Mouse (Mus musculus) embryonic facial prominence, embryonic 14.5 days (tissue): Measurements from ENCODE around the gene Rarb. TPM values are rescaled to one million over a fixed set of nuclear protein-coding genes. Genes with fewer than 3 reads are reported as not detected.
"Not testable (repeated sequence)": the region's sequence is repeated elsewhere in the genome, so short reads cannot be mapped to it uniquely, and the experiment has no call there.

ENCODE experiments used
- ATAC-seq: fragments of 200-750 bp; cut with Nextera tagmentation; 2 replicates; pipeline ENCODE4 v1.8.0; 2017; ENCODE audit warnings: low read depth, moderate number of reproducible peaks, moderate TSS enrichment
- DNase-seq: peaks from one replicate; pipeline ENCODE4 v3.0.0-alpha.2; 2015; ENCODE audit warnings: low spot score
- H3K27ac ChIP-seq: fragments of 300-500 bp; sonication (generic); replicated peaks from 2 replicates; pipeline ENCODE4 v1.5.1; 2014; ENCODE audit warnings: low read depth, mild to moderate bottlenecking, low read length, moderate library complexity
- H3K27me3 ChIP-seq: fragments of 300-500 bp; sonication (generic); replicated peaks from 2 replicates; pipeline ENCODE4 v1.6.1; 2014; ENCODE audit warnings: low read length; ENCODE audit not compliant: control insufficient read depth, insufficient read depth
- H3K36me3 ChIP-seq: fragments of 300-500 bp; sonication (generic); 2 replicates; pipeline ENCODE4 v1.6.1; 2014; ENCODE audit warnings: low read length, mixed read lengths; ENCODE audit not compliant: control insufficient read depth, insufficient read depth
- H3K4me1 ChIP-seq: fragments of 300-500 bp; sonication (generic); 2 replicates; pipeline ENCODE4 v1.6.1; 2014; ENCODE audit warnings: antibody characterized with exemption, low read length; ENCODE audit not compliant: control insufficient read depth, insufficient read depth
- H3K4me2 ChIP-seq: fragments of 300-500 bp; sonication (generic); 2 replicates; pipeline ENCODE4 v1.6.1; 2014; ENCODE audit warnings: low read depth, mild to moderate bottlenecking, low read length, moderate library complexity, mixed read lengths
- H3K4me3 ChIP-seq: fragments of 300-500 bp; sonication (generic); 2 replicates; pipeline ENCODE4 v1.5.1; 2014; ENCODE audit warnings: low read depth, mild to moderate bottlenecking, low read length
- H3K9ac ChIP-seq: fragments of 300-500 bp; sonication (generic); 2 replicates; pipeline ENCODE4 v1.6.1; 2014; ENCODE audit warnings: low read depth, mild to moderate bottlenecking, low read length, moderate library complexity, mixed read lengths
- H3K9me3 ChIP-seq: fragments of 300-500 bp; sonication (generic); 2 replicates; pipeline ENCODE4 v1.6.1; 2016; ENCODE audit warnings: low read length; ENCODE audit not compliant: control insufficient read depth
- WGBS: fragments of 180-500 bp; shearing (Covaris S2); extraction: QIAGEN DNeasy Blood & Tissue Kit; methylation state at CpG from one replicate; pipeline ENCODE4 v1.1.7; 2014; 5-methylcytosine and 5-hydroxymethylcytosine counted together
- polyA plus RNA-seq: library from polyadenylated mRNA; unstranded; fragments of >200 nt; fragmentation: Nextera tagmentation; extraction: Ambion mirVana; gene quantifications from 2 replicates; pipeline ENCODE4 v1.2.1, GENCODE M21; 2014

The Rarb gene
- polyA plus RNA-seq, 1 experiment from 2014 or later: 15.8 TPM

DNA sequence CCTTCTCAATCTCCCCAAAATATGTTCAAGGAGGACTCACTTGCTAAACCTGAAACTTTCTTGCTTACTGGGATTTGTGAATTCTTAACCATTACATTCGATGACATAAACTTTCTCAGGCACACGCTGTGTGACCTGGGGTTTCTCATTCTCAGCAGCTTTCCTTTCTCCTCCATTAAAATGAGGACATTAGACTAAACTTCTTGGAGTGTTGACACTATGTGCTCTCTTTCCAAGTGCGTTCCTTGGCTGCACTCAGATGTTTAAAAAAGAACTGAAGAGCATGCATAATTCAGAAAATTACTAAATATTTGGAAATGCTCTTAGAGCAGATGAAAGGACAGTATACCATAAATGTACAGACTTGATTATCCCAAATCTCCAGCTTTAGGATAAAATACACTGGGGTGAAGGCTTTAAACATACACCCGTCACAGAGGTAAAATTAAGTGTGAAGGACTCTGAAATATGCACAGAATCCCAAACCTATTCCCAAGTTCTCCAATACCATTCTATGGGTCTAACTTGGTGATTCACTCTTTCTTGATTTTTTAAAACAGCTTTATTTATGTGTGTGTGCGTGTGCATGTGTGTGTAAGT lies 36.9 kb downstream of the Rarb start:
- Histone ChIP-seq H3K9ac (no peak overlapping the region), H3K4me3 (no peak overlapping the region), H3K4me2 (no peak overlapping the region), H3K9me3 (no peaks in the 10 kb centered on the region), H3K36me3 (no peaks in the 10 kb centered on the region), H3K27ac (no peak overlapping the region), H3K27me3 (no peaks in the 10 kb centered on the region), H3K4me1 (no peaks in the 10 kb centered on the region)
- WGBS: 73% methylated on average over 5 of the region's 5 CpGs
- DNase-seq: no peak
- ATAC-seq: no peak

DNA sequence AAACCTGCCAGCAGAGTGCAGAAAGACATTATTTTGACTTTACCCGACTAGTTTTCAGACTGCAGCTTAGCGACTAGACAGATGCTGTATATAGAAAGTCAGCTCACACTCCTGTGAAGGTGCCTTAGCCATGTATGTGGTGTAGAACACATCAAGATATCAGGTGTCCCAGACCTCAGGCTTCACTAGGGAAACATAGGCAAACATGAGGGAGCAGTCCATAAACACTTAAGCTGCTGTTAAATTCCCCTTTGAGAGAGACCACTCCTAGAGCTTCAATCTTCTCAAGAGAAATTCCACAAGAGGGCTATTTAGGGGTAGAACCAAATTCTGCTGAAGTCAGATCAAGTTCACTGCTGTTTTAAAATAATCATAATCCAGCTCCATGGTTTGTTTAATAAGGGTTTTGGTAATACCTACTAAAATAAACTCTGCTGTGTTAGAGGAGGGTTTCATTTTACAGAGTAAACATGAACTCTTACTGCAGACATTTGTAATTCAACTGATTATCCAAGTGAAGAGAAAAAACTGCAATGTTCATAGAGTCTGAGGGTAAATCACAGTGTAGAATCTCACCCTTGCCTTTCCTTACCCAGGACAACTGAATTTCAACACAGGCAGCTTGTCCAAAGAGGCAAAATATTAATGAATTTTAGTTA lies 42.1 kb downstream of the Rarb start:
- H3K9ac ChIP-seq: no peak overlapping the region
- H3K27ac ChIP-seq: no peak overlapping the region
- no peaks in the 10 kb centered on the region for H3K4me1 ChIP-seq
- no peaks in the 10 kb centered on the region for H3K36me3 ChIP-seq
- WGBS: 42% methylated on average over 2 of the region's 2 CpGs
- H3K9me3 ChIP-seq: no peaks in the 10 kb centered on the region
- DNase-seq (peak; percentile 72), ATAC-seq (peak; percentile 89)
- H3K4me3 ChIP-seq: no peak overlapping the region
- H3K4me2 ChIP-seq: no peak overlapping the region
- no peaks in the 10 kb centered on the region for H3K27me3 ChIP-seq

DNA sequence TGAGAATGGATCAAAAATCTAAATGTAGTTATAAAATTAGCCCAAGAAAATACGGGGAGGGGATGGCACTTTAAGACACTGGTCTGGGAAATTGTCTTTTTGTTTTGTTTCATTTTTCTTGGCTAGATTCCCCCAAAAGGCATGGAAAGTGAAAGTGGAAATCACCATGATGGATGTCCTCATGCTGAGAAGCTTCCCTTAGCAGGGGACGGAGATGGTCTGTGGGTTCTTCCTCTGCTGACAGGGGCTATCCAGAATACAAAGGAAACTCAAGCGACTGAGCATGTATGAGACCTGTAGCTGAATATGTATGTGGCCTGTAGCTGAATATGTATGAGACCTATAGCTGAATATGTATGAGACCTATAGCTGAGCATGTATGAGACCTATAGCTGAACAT lies 46.0 kb downstream of the Rarb start:
- Histone ChIP-seq H3K9me3 (no peaks in the 10 kb centered on the region), H3K4me2 (no peak overlapping the region), H3K27me3 (no peaks in the 10 kb centered on the region), H3K36me3 (no peaks in the 10 kb centered on the region), H3K27ac (no peak overlapping the region), H3K4me1 (no peaks in the 10 kb centered on the region), H3K9ac (no peak overlapping the region), H3K4me3 (no peak overlapping the region)
- WGBS: 80% methylated on average over 3 of the region's 3 CpGs
- DNase-seq (no peak), ATAC-seq (no peak)

DNA sequence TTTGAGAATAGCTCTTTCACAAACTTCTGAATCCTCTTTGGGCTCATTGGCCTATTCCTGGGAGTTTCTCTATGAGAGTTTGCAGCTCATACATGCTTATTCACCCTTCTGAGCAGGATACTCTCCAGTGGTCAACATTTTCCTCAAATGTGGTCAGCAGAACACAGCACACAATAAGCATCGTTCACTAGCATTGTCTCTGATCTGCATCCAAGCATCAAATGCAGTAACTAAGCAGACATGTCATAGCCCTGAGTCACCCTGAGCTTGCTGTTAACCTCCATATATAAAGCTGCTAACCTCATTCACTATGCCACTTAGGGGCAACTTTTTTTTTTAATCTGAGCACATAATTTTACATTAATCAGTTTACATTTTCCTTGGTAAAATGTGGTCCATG lies 53.1 kb downstream of the Rarb start:
- DNase-seq (no peak), ATAC-seq (no peak)
- H3K27me3 ChIP-seq: no peaks in the 10 kb centered on the region
- H3K9ac ChIP-seq: no peak overlapping the region
- H3K9me3 ChIP-seq: no peaks in the 10 kb centered on the region
- H3K27ac ChIP-seq: no peak overlapping the region
- no peaks in the 10 kb centered on the region for H3K4me1 ChIP-seq
- no peak overlapping the region for H3K4me3 ChIP-seq
- no peak overlapping the region for H3K4me2 ChIP-seq
- H3K36me3 ChIP-seq: no peaks in the 10 kb centered on the region
- 79% methylated on average over 1 of the region's 1 CpGs for whole genome bisulfite sequencing

DNA sequence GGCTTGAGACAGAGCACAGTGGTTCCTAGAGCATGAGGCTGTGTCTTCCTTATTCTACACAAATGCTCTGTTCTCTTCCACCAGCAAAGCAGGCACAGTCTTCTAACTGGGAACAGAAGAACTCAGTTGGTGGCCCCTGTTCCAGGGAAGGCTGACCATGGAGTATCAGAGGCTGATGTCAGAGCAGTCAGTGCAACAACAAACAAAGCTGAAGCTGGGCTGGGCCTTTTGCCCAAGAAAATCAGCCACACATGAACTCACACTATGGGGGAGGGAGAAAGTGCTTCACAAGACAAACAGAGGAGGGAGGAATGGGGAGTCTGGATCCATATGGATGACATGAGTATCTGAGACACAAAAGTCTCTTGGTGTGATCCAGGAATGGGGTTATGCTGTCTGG lies 56.2 kb downstream of the Rarb start:
- no peak overlapping the region for H3K27ac ChIP-seq
- H3K4me1 ChIP-seq: no peaks in the 10 kb centered on the region
- DNase-seq (peak; percentile 56), ATAC-seq (no peak)
- H3K4me2 ChIP-seq: no peak overlapping the region
- H3K9me3 ChIP-seq: no peaks in the 10 kb centered on the region
- no peak overlapping the region for H3K4me3 ChIP-seq
- H3K27me3 ChIP-seq: no peaks in the 10 kb centered on the region
- H3K36me3 ChIP-seq: no peaks in the 10 kb centered on the region
- H3K9ac ChIP-seq: no peak overlapping the region

DNA sequence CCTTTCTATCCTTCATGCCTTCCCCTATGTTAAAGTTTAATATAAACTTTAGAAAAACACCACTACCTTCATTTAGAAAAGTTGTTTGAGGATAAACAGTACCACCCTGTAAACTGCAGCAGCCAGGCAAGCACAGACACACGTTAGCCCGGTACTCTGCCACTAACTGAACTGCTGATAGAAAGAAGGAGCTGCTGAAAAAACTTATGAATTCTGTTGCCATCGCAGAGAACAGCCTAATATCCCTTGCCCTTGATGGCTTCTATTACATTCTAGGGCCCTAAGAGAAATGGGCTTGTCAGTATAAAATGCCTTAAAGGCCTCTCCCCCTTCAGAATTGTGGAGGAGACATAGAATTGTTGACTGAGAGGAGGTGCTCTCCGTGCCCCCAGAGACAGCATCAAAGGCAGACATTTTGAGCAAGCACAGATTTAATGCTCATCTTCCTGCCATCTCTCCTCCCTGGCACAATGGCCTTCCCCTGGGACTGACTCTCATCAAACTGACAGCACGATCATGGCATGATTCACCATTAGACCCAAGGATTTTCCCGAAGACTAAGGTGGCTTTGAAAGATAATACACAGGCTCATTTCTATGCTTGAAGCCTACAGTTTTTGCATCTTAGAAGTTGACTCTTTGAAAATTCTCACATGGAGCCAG lies 60.1 kb downstream of the Rarb start:
- no peak for DNase-seq
- Histone ChIP-seq H3K4me3 (no peak overlapping the region), H3K27ac (no peak overlapping the region), H3K9ac (no peak overlapping the region), H3K27me3 (no peaks in the 10 kb centered on the region), H3K4me2 (no peak overlapping the region), H3K9me3 (no peaks in the 10 kb centered on the region), H3K4me1 (no peaks in the 10 kb centered on the region; the same call in 1 of the 2 replicates), H3K36me3 (no peaks in the 10 kb centered on the region)
- WGBS: 62% methylated on average over 6 of the region's 6 CpGs
- ATAC-seq: no peak

DNA sequence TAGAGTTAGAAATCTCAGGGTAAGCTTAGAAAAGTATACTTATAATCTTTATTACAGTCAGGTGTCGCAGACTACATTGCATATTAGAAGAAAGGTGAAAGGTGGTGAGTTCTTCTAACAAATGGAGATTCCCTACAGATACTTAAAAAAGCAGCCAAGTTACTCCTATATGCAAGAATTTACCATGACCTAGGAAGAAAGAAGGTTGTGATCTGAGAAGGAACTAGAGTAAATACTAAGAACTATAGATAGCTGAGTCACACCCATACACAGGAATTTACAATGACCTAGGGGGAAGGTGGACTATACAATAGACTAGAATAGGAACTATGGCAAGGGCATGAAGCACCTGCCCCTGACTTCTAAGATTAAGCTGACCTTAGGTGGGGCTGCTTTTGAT lies 63.4 kb downstream of the Rarb start:
- WGBS: 96% methylated on average over 1 of the region's 1 CpGs
- not testable (repeated sequence) for H3K27me3 ChIP-seq, H3K9me3 ChIP-seq, DNase-seq, H3K9ac ChIP-seq, ATAC-seq, H3K36me3 ChIP-seq, H3K27ac ChIP-seq, H3K4me1 ChIP-seq, H3K4me3 ChIP-seq, H3K4me2 ChIP-seq

DNA sequence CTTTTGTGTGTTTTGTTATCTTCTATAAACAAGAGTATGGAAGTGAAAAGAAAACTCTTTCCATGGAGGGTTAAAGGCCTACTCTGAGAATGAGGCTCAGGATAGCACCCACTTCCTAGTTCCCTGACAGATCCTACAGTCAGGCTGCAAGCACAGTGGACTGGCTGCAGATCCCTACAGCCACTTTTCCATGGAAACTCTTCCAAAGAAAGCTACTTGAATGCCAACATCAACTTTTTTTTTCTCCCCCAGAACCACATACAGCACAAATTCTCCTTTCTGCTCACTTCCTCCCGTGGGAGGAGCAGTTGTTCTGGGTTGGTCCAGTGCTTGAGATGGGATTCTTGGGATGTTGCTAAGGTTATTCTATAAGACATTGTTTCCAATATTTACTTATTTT lies 66.3 kb downstream of the Rarb start:
- peaks cover 7% of the 10 kb centered on the region; the same call in 1 of the 2 replicates for H3K4me1 ChIP-seq
- peak; percentile 41 for DNase-seq
- no peak overlapping the region for H3K4me3 ChIP-seq
- no peaks in the 10 kb centered on the region for H3K36me3 ChIP-seq
- no peaks in the 10 kb centered on the region for H3K27me3 ChIP-seq
- no peaks in the 10 kb centered on the region for H3K9me3 ChIP-seq
- H3K4me2 ChIP-seq: no peak overlapping the region
- H3K9ac ChIP-seq: no peak overlapping the region
- ATAC-seq: no peak
- H3K27ac ChIP-seq: no peak overlapping the region
- WGBS: 82% methylated on average over 1 of the region's 1 CpGs
